Mouse (Mus musculus) thymus, postnatal 14 days (tissue): ENCODE measurements around the gene Atp6v0a4.

Experiments used
- DNase-seq: peaks from one replicate; pipeline ENCODE4 v3.0.0; 2021

The Atp6v0a4 gene

GRCm38 (mm10) chr6:38123471-38124206, 747 bp downstream of the Atp6v0a4 start:
- no peak for DNase-seq

- DNase-seq, result no peak
Observed at GRCm38 (mm10) chr6:38122791-38123190, 1.6 kb downstream of the Atp6v0a4 start.

GRCm38 (mm10) chr6:38121843-38122242, 2.5 kb downstream of the Atp6v0a4 start:
- no peak for DNase-seq

GRCm38 (mm10) chr6:38120681-38121371, 3.6 kb downstream of the Atp6v0a4 start:
- peak; percentile 29 for DNase-seq

DNA sequence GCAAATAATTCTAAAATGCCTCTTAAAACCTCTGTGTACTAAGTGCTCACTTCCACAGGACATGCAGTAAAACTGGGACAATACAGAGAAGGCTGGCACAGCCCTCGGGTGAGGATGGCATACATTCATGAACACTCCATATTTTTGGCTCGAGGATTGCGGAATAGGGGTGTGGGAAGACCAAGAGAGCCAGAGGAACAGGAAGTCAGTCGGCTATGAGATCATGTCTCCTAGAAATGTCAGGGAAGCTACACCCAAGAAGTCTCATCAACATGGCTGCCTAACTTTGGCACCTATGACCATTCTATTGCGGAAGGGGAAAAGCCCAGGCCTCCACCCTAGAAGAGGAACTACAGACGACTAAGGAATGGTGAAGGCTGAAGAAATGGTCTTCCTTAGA, 6.0 kb downstream of the Atp6v0a4 start:
- DNase-seq, result no peak

GRCm38 (mm10) chr6:38116107-38116770, 8.1 kb downstream of the Atp6v0a4 start:
- no peak for DNase-seq

GRCm38 (mm10) chr6:38110859-38111258, 13.5 kb downstream of the Atp6v0a4 start:
- DNase-seq, result no peak

DNA sequence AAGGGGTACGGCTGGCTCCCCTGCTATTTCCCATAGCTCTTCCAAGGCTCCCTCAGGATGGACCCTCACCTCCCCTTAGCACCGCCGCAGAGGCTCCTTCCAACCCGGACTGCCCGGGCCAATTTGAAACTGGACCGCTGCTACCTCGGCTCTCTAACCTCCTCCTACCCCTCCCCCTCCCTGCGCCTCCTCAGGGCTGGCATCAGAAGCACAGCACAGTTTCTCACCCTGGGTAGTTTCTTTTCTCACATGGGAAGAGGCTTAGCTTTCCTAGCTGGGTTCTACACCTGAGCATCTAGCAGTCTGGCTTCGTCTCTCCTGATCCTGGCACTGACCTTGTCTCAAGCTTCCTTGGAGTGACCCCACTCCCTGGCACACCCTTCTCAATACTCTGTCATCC, 14.5 kb downstream of the Atp6v0a4 start:
- no peak for DNase-seq

GRCm38 (mm10) chr6:38109160-38109795, 15.1 kb downstream of the Atp6v0a4 start, which contains the start of gene Tmem213:
Gene Tmem213 (plus strand): TSS chr6:38109255.
- DNase-seq, result no peak

GRCm38 (mm10) chr6:38108449-38108848, 15.9 kb downstream of the Atp6v0a4 start:
- DNase-seq, result no peak

DNA sequence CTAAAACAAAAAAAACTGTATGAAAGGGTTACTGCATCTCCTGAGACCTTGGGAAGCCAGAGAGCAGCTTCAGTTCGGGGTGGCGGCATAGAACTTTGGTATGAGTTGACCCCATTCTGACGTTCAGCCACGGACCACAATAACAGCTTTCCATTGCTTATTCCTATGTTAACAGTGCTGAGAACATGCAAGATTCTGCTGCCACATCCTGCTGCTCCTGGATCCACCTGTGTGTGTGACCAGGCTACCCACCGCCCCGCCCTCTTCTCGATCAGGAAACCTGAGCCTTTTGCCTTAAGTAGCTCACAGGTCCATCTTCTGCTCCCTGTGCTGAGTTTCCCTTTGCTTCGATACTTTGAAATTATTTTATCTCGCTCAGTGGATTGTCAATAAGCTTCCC, 18.5 kb downstream of the Atp6v0a4 start:
- DNase-seq, result no peak

- no peak for DNase-seq
Observed at GRCm38 (mm10) chr6:38103775-38104174, 20.6 kb downstream of the Atp6v0a4 start.

DNA sequence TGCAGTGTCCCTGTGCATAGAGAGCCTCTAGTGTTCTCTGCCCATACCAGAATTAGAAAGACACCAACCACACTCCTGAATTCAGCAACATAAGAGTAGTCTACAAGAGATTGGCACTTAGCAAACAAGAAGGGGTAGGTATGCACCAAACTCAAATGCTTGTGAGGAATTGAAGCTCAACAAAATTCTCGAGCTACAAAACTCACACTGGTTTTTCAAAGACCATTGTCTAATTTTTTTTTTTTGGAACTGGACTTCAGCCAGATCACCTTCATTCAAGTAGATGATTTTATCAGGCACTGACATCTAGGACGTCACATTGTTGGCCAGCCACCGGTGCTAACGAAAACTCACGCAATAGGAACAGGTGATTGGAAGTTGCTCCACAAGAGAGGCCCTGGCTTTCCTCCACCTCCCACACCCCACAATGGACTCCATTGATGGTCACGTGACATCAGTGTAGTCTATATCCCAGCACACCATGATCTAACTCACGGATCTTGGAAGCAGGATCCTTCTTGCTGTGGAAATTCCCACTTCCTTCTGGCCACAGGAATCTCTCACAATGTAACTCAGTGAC, 22.1 kb downstream of the Atp6v0a4 start:
- DNase-seq, result no peak

GRCm38 (mm10) chr6:38096961-38097370, 27.4 kb downstream of the Atp6v0a4 start:
- no peak for DNase-seq

GRCm38 (mm10) chr6:38094701-38095100, 29.7 kb downstream of the Atp6v0a4 start:
- no peak for DNase-seq

- no peak for DNase-seq
Observed at GRCm38 (mm10) chr6:38092539-38092938, 31.8 kb downstream of the Atp6v0a4 start.

- DNase-seq, result no peak
Observed at GRCm38 (mm10) chr6:38087242-38088026, 37.0 kb downstream of the Atp6v0a4 start.

DNA sequence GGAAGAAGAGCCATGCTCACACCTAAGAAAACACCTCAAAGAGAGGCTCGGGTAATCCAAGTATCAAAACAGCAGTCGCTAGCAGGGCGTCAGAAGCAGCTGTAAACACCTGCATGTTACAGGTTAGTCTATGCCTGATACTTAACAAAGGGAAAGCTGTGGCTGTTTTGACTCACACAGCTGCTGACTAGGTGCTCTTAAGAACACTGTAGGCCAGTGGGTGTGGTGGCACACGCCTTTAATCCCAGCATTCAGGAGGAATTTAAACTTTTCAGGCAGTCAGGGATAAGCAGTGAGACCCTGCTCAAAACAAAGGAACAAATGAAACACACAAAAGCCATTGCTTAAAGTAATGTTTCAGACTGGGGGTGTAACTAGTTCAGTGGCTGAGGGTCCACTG, 41.2 kb downstream of the Atp6v0a4 start:
- DNase-seq, result no peak

- no peak for DNase-seq
Observed at GRCm38 (mm10) chr6:38081727-38082341, 42.6 kb downstream of the Atp6v0a4 start.

- DNase-seq, result no peak
Observed at GRCm38 (mm10) chr6:38080364-38080763, 44.0 kb downstream of the Atp6v0a4 start.

DNA sequence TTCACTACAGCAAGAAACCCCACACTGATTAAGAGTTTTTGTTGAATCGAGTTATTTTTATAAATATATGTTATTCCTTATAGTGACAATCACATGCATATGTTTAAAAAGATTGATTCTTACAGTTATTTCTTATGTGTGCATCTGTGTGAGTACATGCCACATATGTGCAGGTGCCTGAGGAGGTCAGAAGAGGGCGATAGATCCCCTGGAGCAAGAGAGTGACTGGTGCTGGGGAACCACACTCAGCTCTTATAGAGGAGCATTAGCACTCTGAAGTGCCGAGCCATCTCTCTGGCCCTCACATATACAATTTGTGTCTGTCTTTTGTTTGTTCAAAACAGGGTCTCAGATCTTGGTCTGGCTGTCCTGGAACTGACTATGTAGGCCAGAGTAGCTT, 50.8 kb downstream of the Atp6v0a4 start:
- no peak for DNase-seq
